Mouse (Mus musculus) megakaryocyte, embryonic 14.5 days (primary cell): ENCODE data around the gene Adgrl1.

Experiments used
- FLI1 ChIP-seq: IDR thresholded peaks from 2 replicates; pipeline ENCODE4 v1.6.1; 2012; ENCODE audit warnings: low read length, inconsistent platforms, mixed read lengths
- GATA1 ChIP-seq: IDR thresholded peaks from 3 replicates; pipeline ENCODE4 v1.6.1; 2012; ENCODE audit warnings: mixed read lengths, low read length, inconsistent platforms, borderline replicate concordance

- TF ChIP-seq GATA1, result no peak
- TF ChIP-seq FLI1, result no peak
These were observed 64.3 kb downstream of the Adgrl1 start for GRCm38 (mm10) chr8:83964015-83964765.
